Mouse (Mus musculus): ENCODE measurements at regions not wholly inside any gene's neighbourhood (a gene's known extent, or its start where the extent isn't known, plus 50 kb on each side); places are given as distances from the start of the nearest gene placed in this dataset.

- no peak for DNase-seq
Measured at GRCm38 (mm10) chr3:35320844-35321393, 433.0 kb upstream of the Atp11b start.

- no peak for DNase-seq
Measured at GRCm38 (mm10) chr3:35321991-35322390, 431.9 kb upstream of the Atp11b start.

GRCm38 (mm10) chr3:35322899-35323298 lies 431.0 kb upstream of the Atp11b start:
- DNase-seq, result no peak

GRCm38 (mm10) chr3:35323450-35324077 lies 430.3 kb upstream of the Atp11b start:
- peak; percentile 35 to 56 for DNase-seq

- peak in 1 of 2 experiments; percentile 16 for DNase-seq
Measured at GRCm38 (mm10) chr3:35324186-35324585, 429.7 kb upstream of the Atp11b start.

- no peak for DNase-seq
Measured at GRCm38 (mm10) chr3:35332534-35333272, 421.2 kb upstream of the Atp11b start.

- no peak for DNase-seq
Measured at GRCm38 (mm10) chr3:35334017-35334416, 419.9 kb upstream of the Atp11b start.

DNA sequence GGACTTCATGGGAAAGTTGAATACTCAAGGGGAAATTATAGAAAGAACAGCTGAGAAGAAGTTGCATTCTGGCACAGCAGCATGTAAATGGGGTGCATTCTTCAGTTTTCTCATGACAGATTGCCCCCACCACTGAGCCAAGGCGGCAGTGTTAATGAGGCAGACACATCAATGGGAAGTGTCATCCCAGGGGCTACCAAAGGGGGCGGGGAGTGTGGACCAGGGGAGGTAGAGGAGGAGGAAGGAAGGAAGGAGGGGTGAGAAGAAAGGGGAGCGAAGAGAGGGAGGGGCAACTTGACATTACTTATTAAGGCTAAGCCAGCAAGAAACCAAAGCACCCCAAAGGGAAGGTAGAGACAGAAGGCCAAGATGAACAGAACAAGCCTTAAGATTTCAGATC lies 419.4 kb upstream of the Atp11b start:
- no peak for DNase-seq

- no peak for DNase-seq
Measured at GRCm38 (mm10) chr3:35335837-35336236, 418.1 kb upstream of the Atp11b start.

- no peak for DNase-seq
Measured at GRCm38 (mm10) chr3:35340525-35340924, 413.4 kb upstream of the Atp11b start.

DNA sequence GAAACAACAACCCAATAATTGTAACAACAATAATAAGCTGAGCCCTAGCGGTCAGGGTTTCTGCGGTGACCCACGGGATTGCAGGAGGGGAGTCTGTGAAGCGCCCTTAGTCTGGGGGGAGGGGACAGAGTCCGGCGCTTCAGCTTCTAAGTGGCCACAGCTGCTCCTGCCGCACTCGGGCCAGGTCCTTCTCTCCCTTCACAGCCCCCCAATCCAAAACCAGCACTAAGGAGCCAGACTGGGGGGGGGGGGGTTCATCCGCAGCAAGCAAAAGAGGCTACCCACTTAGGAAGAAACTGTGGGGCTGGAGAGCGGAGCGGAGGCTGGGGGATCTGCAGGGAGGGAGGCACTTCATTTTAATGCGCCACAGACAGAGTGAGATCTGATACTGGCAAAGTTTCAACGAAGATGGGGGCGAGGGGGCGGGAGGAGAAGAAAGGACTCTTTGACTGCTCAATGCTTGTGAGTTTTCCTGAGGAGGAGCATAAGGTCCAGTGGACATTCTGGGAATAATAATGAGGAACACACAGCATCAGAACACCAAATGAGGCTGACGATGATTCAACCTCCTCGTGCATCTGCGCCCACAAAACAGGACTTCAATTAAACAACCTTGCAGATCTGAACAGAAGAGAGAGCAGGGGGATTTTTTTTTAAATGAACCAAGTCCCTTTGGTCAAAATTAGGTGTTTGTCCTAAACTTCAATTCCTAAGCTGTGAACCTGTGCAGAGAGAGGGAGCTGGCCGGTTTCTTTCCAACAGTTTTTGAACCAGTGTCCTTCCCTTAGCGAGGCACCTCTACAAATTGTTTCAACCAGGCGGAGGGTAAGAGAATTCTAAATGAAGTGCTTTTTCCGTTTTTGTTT lies 412.7 kb upstream of the Atp11b start:
- peak; percentile 66 to 72 for DNase-seq

- no peak for DNase-seq
Measured at GRCm38 (mm10) chr3:35341840-35342239, 412.1 kb upstream of the Atp11b start.

DNA sequence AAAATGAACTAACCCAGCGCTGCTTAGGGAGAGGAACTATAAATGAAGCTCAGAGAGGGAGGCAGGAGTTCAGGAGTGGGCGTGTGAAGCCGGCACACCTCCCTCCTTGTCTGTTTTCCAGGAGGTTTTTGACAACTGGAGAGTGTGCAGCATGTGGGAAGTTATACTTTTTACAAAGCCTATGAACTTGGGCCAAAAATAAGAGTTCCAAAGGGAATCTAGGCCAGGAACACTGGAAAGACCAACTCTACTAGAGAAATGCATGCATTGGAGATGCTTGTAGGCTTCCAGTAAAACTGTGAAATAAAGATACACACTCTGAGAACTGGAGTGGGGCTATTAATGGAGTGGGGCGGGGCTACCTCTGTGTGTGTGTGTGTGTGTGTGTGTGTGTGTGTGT lies 411.3 kb upstream of the Atp11b start:
- no peak for DNase-seq

GRCm38 (mm10) chr3:35343936-35344335 lies 410.0 kb upstream of the Atp11b start:
- no peak for DNase-seq

DNA sequence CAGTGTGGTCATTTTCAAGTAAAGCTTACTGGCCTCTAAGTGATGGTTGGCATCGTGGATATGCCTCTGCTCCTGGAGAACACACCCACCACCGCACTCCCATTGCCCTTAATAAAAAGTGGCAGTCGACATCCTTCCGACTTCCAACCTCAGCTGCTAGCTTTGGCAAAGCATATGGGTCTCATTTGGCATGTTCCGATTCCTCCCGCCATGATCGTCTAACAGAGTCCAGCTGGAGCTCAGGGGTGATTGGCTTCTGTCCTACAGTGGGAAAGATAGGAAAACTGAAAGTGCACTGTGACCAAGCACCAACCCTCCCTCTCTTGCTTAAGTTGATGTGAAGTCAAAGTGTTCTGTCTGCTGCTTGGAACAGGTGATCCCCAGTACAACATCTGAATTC lies 404.8 kb upstream of the Atp11b start:
- no peak for DNase-seq

GRCm38 (mm10) chr3:35353442-35353841 lies 400.5 kb upstream of the Atp11b start:
- DNase-seq, result no peak

DNA sequence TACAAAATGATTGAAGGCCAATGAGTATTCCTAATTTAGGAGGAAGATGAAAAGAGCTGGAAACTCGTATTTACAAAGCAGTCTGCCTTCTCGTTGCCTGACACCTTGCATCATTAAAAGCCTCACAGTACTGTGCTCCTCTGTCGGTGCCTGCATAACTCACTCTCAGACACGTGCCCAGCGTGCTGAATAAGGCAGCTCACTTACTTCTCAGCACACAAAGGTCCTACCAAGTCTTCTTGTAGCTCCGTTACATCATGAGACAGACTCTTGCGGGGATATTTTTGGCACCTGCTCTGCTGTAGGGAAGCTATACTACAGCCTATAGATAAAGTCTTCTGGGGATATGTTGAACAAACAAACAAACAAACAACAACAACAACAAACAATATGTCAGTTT lies 400.0 kb upstream of the Atp11b start:
- DNase-seq, result no peak

- no peak for DNase-seq
Measured at GRCm38 (mm10) chr3:35354356-35354755, 399.6 kb upstream of the Atp11b start.

DNA sequence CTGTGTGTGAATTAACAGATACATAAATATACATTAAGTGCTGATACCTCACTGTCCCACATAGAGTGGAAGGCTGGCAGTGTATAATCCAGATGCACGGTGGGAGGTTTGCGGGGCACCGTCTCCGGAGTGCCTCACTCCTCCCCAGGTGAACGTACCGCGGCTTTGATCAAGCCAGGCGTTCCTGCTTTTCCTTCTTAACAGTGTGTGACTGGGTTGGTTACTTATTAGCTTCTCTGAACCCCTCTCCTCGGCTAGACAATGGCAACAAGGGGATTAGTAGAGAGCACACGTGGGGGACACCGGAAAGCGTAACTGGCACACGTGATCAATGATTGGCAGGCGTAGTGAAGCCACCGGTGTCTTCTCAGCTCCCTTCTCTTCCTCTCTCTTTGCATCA lies 396.8 kb upstream of the Atp11b start:
- DNase-seq, result no peak

DNA sequence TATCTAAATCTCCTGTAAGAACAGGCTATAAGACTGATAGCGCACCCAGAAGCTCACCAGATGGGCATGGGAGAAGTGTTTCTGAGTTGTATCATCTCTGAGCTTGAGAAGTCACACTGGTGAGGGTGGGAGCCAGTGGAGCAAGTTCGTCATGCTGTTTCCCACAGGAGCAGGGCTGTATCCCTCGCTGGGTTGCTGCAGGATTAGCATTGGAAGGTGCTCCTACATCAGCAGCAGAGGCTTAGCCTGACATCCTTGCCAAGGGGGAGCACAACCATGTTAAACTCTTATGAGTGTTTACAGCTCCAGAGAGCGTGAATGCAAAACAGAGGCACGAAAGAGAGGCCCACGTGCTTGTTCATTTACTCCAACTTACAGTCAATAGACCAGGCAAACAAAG lies 395.4 kb upstream of the Atp11b start:
- no peak for DNase-seq

DNA sequence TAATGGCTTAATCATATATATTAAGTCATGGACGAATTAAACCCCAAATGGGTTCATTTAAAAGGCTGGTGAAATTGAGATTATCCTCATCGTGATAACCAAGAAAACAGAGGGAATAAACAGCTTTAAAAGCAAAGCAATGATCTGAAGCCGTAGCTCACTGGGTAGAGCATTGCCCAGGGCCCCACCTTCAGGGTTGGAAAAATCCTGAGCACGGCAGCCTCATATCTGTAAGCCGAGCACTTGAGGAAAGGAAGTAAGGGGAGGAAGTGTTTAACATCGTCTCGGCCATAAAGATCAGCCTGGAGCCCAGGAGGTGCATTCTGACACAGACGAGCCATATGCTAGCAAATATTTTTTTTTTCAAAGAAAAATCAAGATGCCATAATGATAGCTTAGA lies 394.6 kb upstream of the Atp11b start:
- DNase-seq, result no peak

- DNase-seq, result no peak
Measured at GRCm38 (mm10) chr3:35360515-35360914, 393.4 kb upstream of the Atp11b start.

DNA sequence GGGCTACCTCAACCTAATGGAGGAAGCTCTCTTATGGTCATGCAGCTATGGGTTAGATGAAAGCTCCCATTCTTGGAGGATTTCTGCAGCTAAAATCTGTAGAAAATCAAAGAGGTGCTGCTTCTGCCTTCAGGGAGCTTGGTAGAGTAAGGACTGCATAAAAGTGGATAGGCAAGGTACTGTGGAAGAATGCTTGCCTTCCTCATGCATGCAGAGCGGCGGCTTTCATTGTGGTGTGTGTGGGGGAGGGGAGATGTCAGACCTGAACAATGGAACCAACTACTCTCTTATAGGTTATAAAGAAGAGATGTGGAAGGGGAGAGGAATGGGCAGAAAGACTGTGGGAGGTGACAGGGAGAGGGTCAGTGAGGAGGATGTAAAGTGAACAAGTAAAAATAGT lies 392.8 kb upstream of the Atp11b start:
- no peak for DNase-seq

Data from layer of hippocampus, postnatal 36 days (tissue).